Mouse (Mus musculus): ENCODE measurements around the gene Vamp2. TPM values are rescaled to one million over a fixed set of nuclear protein-coding genes. Genes with fewer than 3 reads are reported as not detected.

The Vamp2 gene
- total and polyA plus RNA-seq, 2 experiments: 5.2 to 36.9 TPM

- WGBS: 94% methylated on average over 13 of the region's 13 CpGs
- Histone ChIP-seq H3K27ac (replicated peaks; ENCODE audit: insufficient read depth, low read depth, low read length) (no peak overlapping the region), H3K79me2 (ENCODE audit: control insufficient read depth, insufficient read depth, low read length) (no peaks in the 10 kb centered on the region), H3K4me1 (ENCODE audit: control insufficient read depth, insufficient read depth, low read length) (peaks cover 4% of the 10 kb centered on the region), H3K27me3 (ENCODE audit: control insufficient read depth, insufficient read depth, low read length) (no peaks in the 10 kb centered on the region), H3K36me3 (ENCODE audit: control insufficient read depth, insufficient read depth, low read length) (peaks cover 39% of the 10 kb centered on the region), H3K4me3 (ENCODE audit: insufficient read depth, low read depth, low read length) (no peak overlapping the region), H3K9ac (ENCODE audit: low read depth, low read length) (no peak overlapping the region)
- TF ChIP-seq POLR2A (IDR thresholded peaks at IDR 0.05; ENCODE audit: extremely low read depth, insufficient read depth, low read length) (no peak), CTCF (IDR thresholded peaks at IDR 0.05; ENCODE audit: low read depth, low read length) (no peak)
- DNase-seq (ENCODE audit: extremely low read depth, low read depth, low spot score): no peak
Measured at GRCm38 (mm10) chr11:69109032-69109900, 21.0 kb downstream of the Vamp2 start.

- H3K4me1 ChIP-seq (ENCODE audit: control insufficient read depth, insufficient read depth, low read length): peaks cover 10% of the 10 kb centered on the region
- no peak overlapping the region; the same call in 1 of the 2 replicates for H3K4me3 ChIP-seq (ENCODE audit: insufficient read depth, low read depth, low read length)
- peak; percentile 78 for DNase-seq (ENCODE audit: extremely low read depth, low read depth, low spot score)
- 7% methylated on average over 30 of the region's 30 CpGs for WGBS
- no peak overlapping the region for H3K9ac ChIP-seq (ENCODE audit: low read depth, low read length)
- peaks cover 30% of the 10 kb centered on the region for H3K36me3 ChIP-seq (ENCODE audit: control insufficient read depth, insufficient read depth, low read length)
- H3K27me3 ChIP-seq (ENCODE audit: control insufficient read depth, insufficient read depth, low read length): no peaks in the 10 kb centered on the region
- TF ChIP-seq CTCF (IDR thresholded peaks at IDR 0.05; ENCODE audit: low read depth, low read length) (no peak), POLR2A (IDR thresholded peaks at IDR 0.05; ENCODE audit: extremely low read depth, insufficient read depth, low read length) (0 out of 2 replicates have a peak, but pooled peaks have one; percentile 13)
- no peak overlapping the region for H3K27ac ChIP-seq (replicated peaks; ENCODE audit: insufficient read depth, low read depth, low read length)
- H3K79me2 ChIP-seq (ENCODE audit: control insufficient read depth, insufficient read depth, low read length): no peaks in the 10 kb centered on the region
Measured at GRCm38 (mm10) chr11:69110319-69111046, 22.2 kb downstream of the Vamp2 start.

GRCm38 (mm10) chr11:69111051-69111810, 22.9 kb downstream of the Vamp2 start:
- TF ChIP-seq CTCF (IDR thresholded peaks at IDR 0.05; ENCODE audit: low read depth, low read length): no peak
- Histone ChIP-seq H3K36me3 (ENCODE audit: control insufficient read depth, insufficient read depth, low read length) (peaks cover 23% of the 10 kb centered on the region), H3K4me3 (ENCODE audit: insufficient read depth, low read depth, low read length) (no peak overlapping the region), H3K27ac (replicated peaks; ENCODE audit: insufficient read depth, low read depth, low read length) (no peak overlapping the region), H3K79me2 (ENCODE audit: control insufficient read depth, insufficient read depth, low read length) (no peaks in the 10 kb centered on the region), H3K9ac (ENCODE audit: low read depth, low read length) (no peak overlapping the region), H3K4me1 (ENCODE audit: control insufficient read depth, insufficient read depth, low read length) (peaks cover 10% of the 10 kb centered on the region), H3K27me3 (ENCODE audit: control insufficient read depth, insufficient read depth, low read length) (no peaks in the 10 kb centered on the region)
- 23% methylated on average over 21 of the region's 21 CpGs for WGBS
- DNase-seq (ENCODE audit: extremely low read depth, low read depth, low spot score): no peak

GRCm38 (mm10) chr11:69111865-69112264, 23.6 kb downstream of the Vamp2 start:
- peak; percentile 7 for DNase-seq (ENCODE audit: extremely low read depth, low read depth, low spot score)
- Histone ChIP-seq H3K27me3 (ENCODE audit: control insufficient read depth, insufficient read depth, low read length) (no peaks in the 10 kb centered on the region), H3K9ac (ENCODE audit: low read depth, low read length) (no peak overlapping the region), H3K4me3 (ENCODE audit: insufficient read depth, low read depth, low read length) (no peak overlapping the region), H3K79me2 (ENCODE audit: control insufficient read depth, insufficient read depth, low read length) (no peaks in the 10 kb centered on the region), H3K27ac (replicated peaks; ENCODE audit: insufficient read depth, low read depth, low read length) (no peak overlapping the region), H3K4me1 (ENCODE audit: control insufficient read depth, insufficient read depth, low read length) (peaks cover 10% of the 10 kb centered on the region), H3K36me3 (ENCODE audit: control insufficient read depth, insufficient read depth, low read length) (peaks cover 21% of the 10 kb centered on the region)
- no peak for TF ChIP-seq CTCF (IDR thresholded peaks at IDR 0.05; ENCODE audit: low read depth, low read length)
- no peak for TF ChIP-seq POLR2A (IDR thresholded peaks at IDR 0.05; ENCODE audit: extremely low read depth, insufficient read depth, low read length)
- 68% methylated on average over 4 of the region's 4 CpGs for WGBS

- Histone ChIP-seq H3K27ac (replicated peaks; ENCODE audit: insufficient read depth, low read depth, low read length) (peak overlapping the region; percentile 69), H3K36me3 (ENCODE audit: control insufficient read depth, insufficient read depth, low read length) (peaks cover 5% of the 10 kb centered on the region), H3K4me3 (ENCODE audit: insufficient read depth, low read depth, low read length) (no peak overlapping the region), H3K9ac (ENCODE audit: low read depth, low read length) (no peak overlapping the region), H3K27me3 (ENCODE audit: control insufficient read depth, insufficient read depth, low read length) (no peaks in the 10 kb centered on the region), H3K4me1 (ENCODE audit: control insufficient read depth, insufficient read depth, low read length) (peaks cover 14% of the 10 kb centered on the region), H3K79me2 (ENCODE audit: control insufficient read depth, insufficient read depth, low read length) (no peaks in the 10 kb centered on the region)
- TF ChIP-seq CTCF (IDR thresholded peaks at IDR 0.05; ENCODE audit: low read depth, low read length) (no peak), POLR2A (IDR thresholded peaks at IDR 0.05; ENCODE audit: extremely low read depth, insufficient read depth, low read length) (no peak)
- no peak for DNase-seq (ENCODE audit: extremely low read depth, low read depth, low spot score)
- WGBS: 49% methylated on average over 3 of the region's 3 CpGs
Measured at GRCm38 (mm10) chr11:69114018-69114417, 25.7 kb downstream of the Vamp2 start.

Data from liver, adult 2 months (tissue).